Mouse (Mus musculus) liver, embryonic 11.5 days (tissue): ENCODE data around the gene Mak. TPM values are rescaled to one million over a fixed set of nuclear protein-coding genes. Genes with fewer than 3 reads are reported as not detected.
A peak's percentile ranks its signal among the peaks of the same experiment; 100 is the strongest.

Source experiments
- ATAC-seq: fragments of 200-750 bp; cut with Nextera tagmentation; replicated peaks from 2 replicates; pipeline ENCODE4 v1.8.0; 2017; ENCODE audit warnings: moderate number of reproducible peaks, mild to moderate bottlenecking, moderate TSS enrichment, moderate library complexity; ENCODE audit not compliant: low FRiP score
- DNase-seq: peaks from one replicate; pipeline ENCODE4 v3.0.0-alpha.2; 2017; ENCODE audit warnings: low spot score
- H3K27ac ChIP-seq: fragments of 300-500 bp; sonication (generic); 2 replicates; pipeline ENCODE4 v1.5.1; 2014; ENCODE audit warnings: mild to moderate bottlenecking, low read depth, low read length, control low read depth
- H3K27me3 ChIP-seq: fragments of 300-500 bp; sonication (generic); replicated peaks from 2 replicates; pipeline ENCODE4 v1.6.1; 2014; ENCODE audit warnings: low read length, mixed read lengths; ENCODE audit not compliant: control insufficient read depth, insufficient read depth
- H3K36me3 ChIP-seq: fragments of 300-500 bp; sonication (generic); 2 replicates; pipeline ENCODE4 v1.6.1; 2014; ENCODE audit warnings: mild to moderate bottlenecking, low read length, moderate library complexity, mixed read lengths; ENCODE audit not compliant: control insufficient read depth, insufficient read depth
- H3K4me1 ChIP-seq: fragments of 300-500 bp; sonication (generic); replicated peaks from 2 replicates; pipeline ENCODE4 v1.6.1; 2014; ENCODE audit warnings: low read length, mixed read lengths; ENCODE audit not compliant: control insufficient read depth, insufficient read depth
- H3K4me2 ChIP-seq: fragments of 300-500 bp; sonication (generic); 2 replicates; pipeline ENCODE4 v1.6.1; 2014; ENCODE audit warnings: mild to moderate bottlenecking, control low read depth, moderate library complexity
- H3K4me3 ChIP-seq: fragments of 300-500 bp; sonication (generic); 2 replicates; pipeline ENCODE4 v1.5.1; 2014; ENCODE audit warnings: low read depth, low read length, control low read depth
- H3K9ac ChIP-seq: fragments of 300-500 bp; sonication (generic); 2 replicates; pipeline ENCODE4 v1.6.1; 2014; ENCODE audit warnings: low read depth, low read length, control low read depth
- H3K9me3 ChIP-seq: fragments of 300-500 bp; sonication (generic); 2 replicates; pipeline ENCODE4 v1.6.1; 2016; ENCODE audit warnings: low read length, inconsistent platforms, mixed read lengths; ENCODE audit not compliant: control insufficient read depth
- whole genome bisulfite sequencing: fragments of 180-500 bp; shearing (Covaris S2); extraction: QIAGEN DNeasy Blood & Tissue Kit; methylation state at CpG from one replicate; pipeline ENCODE4 v1.1.7; 2014; 5-methylcytosine and 5-hydroxymethylcytosine counted together
- polyA plus RNA-seq: library from polyadenylated mRNA; unstranded; fragments of >200 nt; fragmentation: Nextera tagmentation; extraction: Ambion mirVana; gene quantifications from 2 replicates; pipeline ENCODE4 v1.2.1, GENCODE M21; 2014

Gene Mak
- polyA plus RNA-seq, 1 experiment from 2014 or later, result 0.56 TPM

GRCm38 (mm10) chr13:41017832-41018231 lies 61.7 kb downstream of the Mak start:
- Histone ChIP-seq H3K4me3 (peak overlapping the region; percentile 84), H3K4me2 (peak overlapping the region; percentile 84), H3K27me3 (no peaks in the 10 kb centered on the region), H3K27ac (peak overlapping the region; percentile 99), H3K9me3 (no peaks in the 10 kb centered on the region), H3K4me1 (peaks cover 31% of the 10 kb centered on the region), H3K9ac (peak overlapping the region; percentile 96), H3K36me3 (peaks cover 34% of the 10 kb centered on the region)
- ATAC-seq, result peak; percentile 88
- no peak for DNase-seq
- WGBS, result 34% methylated on average over 4 of the region's 4 CpGs

- peak overlapping the region; percentile 84 for H3K4me3 ChIP-seq
- DNase-seq (no peak), ATAC-seq (no peak)
- H3K4me2 ChIP-seq, result peak overlapping the region; percentile 84
- H3K9me3 ChIP-seq, result no peaks in the 10 kb centered on the region
- H3K27me3 ChIP-seq, result no peaks in the 10 kb centered on the region
- H3K27ac ChIP-seq, result peak overlapping the region; percentile 99
- WGBS, result 25% methylated on average over 12 of the region's 12 CpGs
- peaks cover 31% of the 10 kb centered on the region for H3K4me1 ChIP-seq
- H3K36me3 ChIP-seq, result peaks cover 38% of the 10 kb centered on the region
- H3K9ac ChIP-seq, result peak overlapping the region; percentile 96
These were observed 62.6 kb downstream of the Mak start for GRCm38 (mm10) chr13:41016797-41017405.

GRCm38 (mm10) chr13:41015829-41016634 lies 63.5 kb downstream of the Mak start, which contains the start of gene Tmem14c:
TSS of gene Tmem14c (plus strand) at chr13:41016292.
- H3K27me3 ChIP-seq, result no peaks in the 10 kb centered on the region
- WGBS, result under 1% methylated on average over 43 of the region's 43 CpGs
- ATAC-seq, result peak; percentile 79

GRCm38 (mm10) chr13:41008946-41009345 lies 70.6 kb downstream of the Mak start:
- DNase-seq, result no peak
- Histone ChIP-seq H3K27me3 (no peaks in the 10 kb centered on the region), H3K27ac (no peak overlapping the region), H3K4me2 (no peak overlapping the region), H3K9ac (no peak overlapping the region), H3K36me3 (peaks cover 75% of the 10 kb centered on the region), H3K9me3 (no peaks in the 10 kb centered on the region), H3K4me1 (no peaks in the 10 kb centered on the region), H3K4me3 (no peak overlapping the region)
- WGBS, result 88% methylated on average over 8 of the region's 8 CpGs
- ATAC-seq, result no peak

More at GRCm38 (mm10) chr13:41015829-41016634, 63.5 kb downstream of the Mak start, which contains the start of gene Tmem14c:
- peak within 1 kb of the TSS; percentile 99 for H3K27ac ChIP-seq
- H3K9ac ChIP-seq, result peak within 1 kb of the TSS; percentile 96
- H3K4me1 ChIP-seq, result peaks cover 27% of the 10 kb centered on the region
- H3K9me3 ChIP-seq, result no peaks in the 10 kb centered on the region
- DNase-seq, result peak; percentile 92
- peak within 1 kb of the TSS; percentile 84 for H3K4me3 ChIP-seq
- H3K4me2 ChIP-seq, result peak within 1 kb of the TSS; percentile 84
- peaks cover 39% of the 10 kb centered on the region for H3K36me3 ChIP-seq

GRCm38 (mm10) chr13:41008271-41008670 lies 71.2 kb downstream of the Mak start:
- Histone ChIP-seq H3K9ac (no peak overlapping the region), H3K4me2 (no peak overlapping the region), H3K27ac (no peak overlapping the region), H3K27me3 (no peaks in the 10 kb centered on the region), H3K4me3 (no peak overlapping the region), H3K4me1 (peaks cover under 1% of the 10 kb centered on the region; the same call in 1 of the 2 replicates), H3K9me3 (no peaks in the 10 kb centered on the region), H3K36me3 (peaks cover 76% of the 10 kb centered on the region)
- DNase-seq (no peak), ATAC-seq (no peak)
- 92% methylated on average over 10 of the region's 10 CpGs for WGBS

- Histone ChIP-seq H3K4me2 (no peak overlapping the region), H3K4me3 (no peak overlapping the region), H3K4me1 (peaks cover 10% of the 10 kb centered on the region), H3K36me3 (peaks cover 62% of the 10 kb centered on the region), H3K27ac (no peak overlapping the region), H3K27me3 (no peaks in the 10 kb centered on the region), H3K9ac (no peak overlapping the region), H3K9me3 (no peaks in the 10 kb centered on the region)
- ATAC-seq, result no peak
- DNase-seq, result no peak
- WGBS, result 90% methylated on average over 4 of the region's 4 CpGs
These were observed 73.3 kb downstream of the Mak start for GRCm38 (mm10) chr13:41006244-41006643.

- peak overlapping the region; percentile 92 for H3K4me3 ChIP-seq
- no peaks in the 10 kb centered on the region for H3K27me3 ChIP-seq
- ATAC-seq (no peak), DNase-seq (no peak)
- peaks cover 15% of the 10 kb centered on the region for H3K4me1 ChIP-seq
- H3K9me3 ChIP-seq, result no peaks in the 10 kb centered on the region
- H3K36me3 ChIP-seq, result peaks cover 25% of the 10 kb centered on the region; the same call in 1 of the 2 replicates
- peak overlapping the region; percentile 31; the same call in 1 of the 2 replicates for H3K9ac ChIP-seq
- no peak overlapping the region for H3K27ac ChIP-seq
- H3K4me2 ChIP-seq, result peak overlapping the region; percentile 96
- 69% methylated on average over 5 of the region's 5 CpGs for WGBS
These were observed 77.5 kb downstream of the Mak start for GRCm38 (mm10) chr13:41002001-41002400.

- H3K4me1 ChIP-seq, result peaks cover 15% of the 10 kb centered on the region
- H3K4me3 ChIP-seq, result peak within 1 kb of the TSS; percentile 92
- DNase-seq (peak; percentile 97), ATAC-seq (peak; percentile 87)
- H3K36me3 ChIP-seq, result peaks cover 18% of the 10 kb centered on the region; the same call in 1 of the 2 replicates
- H3K27ac ChIP-seq, result peak within 1 kb of the TSS; percentile 97
- peak within 1 kb of the TSS; percentile 96 for H3K4me2 ChIP-seq
- peak within 1 kb of the TSS; percentile 86 for H3K9ac ChIP-seq
- no peaks in the 10 kb centered on the region for H3K9me3 ChIP-seq
- WGBS, result under 1% methylated on average over 58 of the region's 58 CpGs
- H3K27me3 ChIP-seq, result no peaks in the 10 kb centered on the region
These were observed 78.4 kb downstream of the Mak start, which contains the start of gene Pak1ip1 for GRCm38 (mm10) chr13:41000926-41001639. TSS of gene Pak1ip1 (plus strand) at chr13:41001023.
